8 mouse cellular contexts compared by ENCODE assay signal in genomic region chr11:117475669-117476068, GRCm38 (mm10). TPM values are rescaled to one million over a fixed set of nuclear protein-coding genes. Genes with fewer than 3 reads are reported as not detected.
DNase-seq lines count a peak whose midpoint lies in the region; TF ChIP-seq lines count a peak whose summit lies in the region.
"Had no signal": no experiment of that assay in that cellular context is flagged by ENCODE, and none has a peak within 500 bp of the region (broad histone marks: within the 10 kb centered on the region; RNA-seq: fewer than 3 reads in every experiment).

No protein-coding gene starts in this region.

- 31% methylated on average over 10 of the region's 10 CpGs for WGBS in embryonic facial prominence, embryonic 10.5 days
- WGBS in kidney, adult 2 months = 35% methylated on average over 10 of the region's 10 CpGs

- peak overlapping the region; percentile 36; the same call in 1 of the 2 replicates for H3K4me3 ChIP-seq in embryonic facial prominence, embryonic 10.5 days
- H3K4me3 ChIP-seq in kidney, adult 2 months (ENCODE audit: insufficient read depth, low read depth, low read length) = no peak overlapping the region
- H3K4me3 ChIP-seq: neural tube, embryonic 13.5 days had no signal

- no peak for TF ChIP-seq CTCF in kidney, adult 2 months (conservative IDR thresholded peaks at IDR 0.05; ENCODE audit: insufficient read depth, insufficient read length, low read depth, low read length)

- DNase-seq in urinary bladder, postnatal 36 days (ENCODE audit: low spot score in 2 of 2) = peak; percentile 23 to 57
- no peak for DNase-seq in urinary bladder, adult 2 months (ENCODE audit: low spot score)
- peak; percentile 60 for DNase-seq in embryonic facial prominence, embryonic 10.5 days (ENCODE audit: low spot score)
- DNase-seq in kidney, adult 2 months = peak; percentile 21
- peak; percentile 58 for DNase-seq in lung, postnatal 36 days
- no peak for DNase-seq in cerebellum, postnatal 14 days
- DNase-seq in right cerebral cortex, postnatal 14 days = no peak

- H3K27ac ChIP-seq in embryonic facial prominence, embryonic 10.5 days (replicated peaks) = peak overlapping the region; percentile 74
- H3K27ac ChIP-seq in kidney, adult 2 months (ENCODE audit: insufficient read depth, low read depth, low read length) = no peak overlapping the region
- H3K27ac ChIP-seq: neural tube, embryonic 13.5 days had no signal

- no peak for TF ChIP-seq POLR2A in kidney, adult 2 months (IDR thresholded peaks at IDR 0.05; ENCODE audit: low read depth, low read length)

- no peaks in the 10 kb centered on the region for H3K36me3 ChIP-seq in embryonic facial prominence, embryonic 10.5 days (replicated peaks)
- H3K36me3 ChIP-seq in kidney, adult 2 months (ENCODE audit: control insufficient read depth, insufficient read depth, low read length) = no peaks in the 10 kb centered on the region
- H3K36me3 ChIP-seq: neural tube, embryonic 13.5 days had no signal

- H3K4me1 ChIP-seq in embryonic facial prominence, embryonic 10.5 days = peaks cover 46% of the 10 kb centered on the region
- H3K4me1 ChIP-seq in kidney, adult 2 months (ENCODE audit: control insufficient read depth, insufficient read depth, low read length) = no peaks in the 10 kb centered on the region

- H3K9me3 ChIP-seq in embryonic facial prominence, embryonic 10.5 days = peaks cover 7% of the 10 kb centered on the region; the same call in 1 of the 2 replicates
- H3K9me3 ChIP-seq: neural tube, embryonic 13.5 days had no signal

- H3K27me3 ChIP-seq in embryonic facial prominence, embryonic 10.5 days (replicated peaks; ENCODE audit: low read depth, poor library complexity, severe bottlenecking) = 0 out of 2 replicates have a peak, but pooled peaks cover 14% of the 10 kb centered on the region
- H3K27me3 ChIP-seq in kidney, adult 2 months (replicated peaks; ENCODE audit: control insufficient read depth, insufficient read depth, low read length) = no peaks in the 10 kb centered on the region

RNA-seq across cellular contexts. Expression of gene Gm11733, which starts 8.5 kb away (rescaled TPM):
- 0.04 TPM in 2 replicates for polyA plus RNA-seq in urinary bladder, adult 2 months (2012; rRNA removed)
- 0.06 TPM in 2 replicates for polyA plus RNA-seq in embryonic facial prominence, embryonic 10.5 days (2016; fragmentation: Nextera tagmentation; extraction: Ambion mirVana)
- polyA plus RNA-seq in kidney, adult 2 months (2012; rRNA removed) = 0.05 TPM in 1 of 2 replicates, not detected in the other
- polyA plus RNA-seq: neural tube, embryonic 13.5 days had no signal

Comparison
In these comparisons a context has a peak if more than half of its experiments do, and no peak if none do; other contexts are left out.
1. DNase-seq: peak in urinary bladder, postnatal 36 days (2 of 2), embryonic facial prominence, embryonic 10.5 days (single experiment), kidney, adult 2 months (single experiment) and lung, postnatal 36 days (single experiment); none in urinary bladder, adult 2 months (single experiment), cerebellum, postnatal 14 days (0 of 2) and right cerebral cortex, postnatal 14 days (single experiment).